Mouse (Mus musculus) layer of hippocampus, adult 2 months (tissue): ENCODE data around the gene Hspa1b. TPM values are rescaled to one million over a fixed set of nuclear protein-coding genes. Genes with fewer than 3 reads are reported as not detected.
"Not testable (repeated sequence)": the region's sequence is repeated elsewhere in the genome, so short reads cannot be mapped to it uniquely, and the experiment has no call there.

ENCODE experiments used
- DNase-seq, 2 experiments: peaks; one replicate each; pipeline ENCODE4 v3.0.0; 2022; ENCODE audit warnings: low spot score in 2 of 2
- H3K27ac ChIP-seq: fragments of 200-600 bp; 2 replicates; pipeline ENCODE4 v1.8.1; 2022
- H3K4me3 ChIP-seq: fragments of 200-600 bp; 2 replicates; pipeline ENCODE4 v1.8.1; 2022; ENCODE audit warnings: mild to moderate bottlenecking
- CTCF ChIP-seq: fragments of 200-600 bp; conservative IDR thresholded peaks from 2 replicates; pipeline ENCODE4 v1.8.1; 2022; ENCODE audit warnings: antibody characterized with exemption, mild to moderate bottlenecking, moderate library complexity
- total RNA-seq, 2 experiments: library from RNA; stranded (reverse); gene quantifications; 2 replicates each; pipeline ENCODE4 v1.2.3; 2021

The Hspa1b gene
- total RNA-seq, 2 experiments from 2014 or later: 21.4 to 24.7 TPM

DNA sequence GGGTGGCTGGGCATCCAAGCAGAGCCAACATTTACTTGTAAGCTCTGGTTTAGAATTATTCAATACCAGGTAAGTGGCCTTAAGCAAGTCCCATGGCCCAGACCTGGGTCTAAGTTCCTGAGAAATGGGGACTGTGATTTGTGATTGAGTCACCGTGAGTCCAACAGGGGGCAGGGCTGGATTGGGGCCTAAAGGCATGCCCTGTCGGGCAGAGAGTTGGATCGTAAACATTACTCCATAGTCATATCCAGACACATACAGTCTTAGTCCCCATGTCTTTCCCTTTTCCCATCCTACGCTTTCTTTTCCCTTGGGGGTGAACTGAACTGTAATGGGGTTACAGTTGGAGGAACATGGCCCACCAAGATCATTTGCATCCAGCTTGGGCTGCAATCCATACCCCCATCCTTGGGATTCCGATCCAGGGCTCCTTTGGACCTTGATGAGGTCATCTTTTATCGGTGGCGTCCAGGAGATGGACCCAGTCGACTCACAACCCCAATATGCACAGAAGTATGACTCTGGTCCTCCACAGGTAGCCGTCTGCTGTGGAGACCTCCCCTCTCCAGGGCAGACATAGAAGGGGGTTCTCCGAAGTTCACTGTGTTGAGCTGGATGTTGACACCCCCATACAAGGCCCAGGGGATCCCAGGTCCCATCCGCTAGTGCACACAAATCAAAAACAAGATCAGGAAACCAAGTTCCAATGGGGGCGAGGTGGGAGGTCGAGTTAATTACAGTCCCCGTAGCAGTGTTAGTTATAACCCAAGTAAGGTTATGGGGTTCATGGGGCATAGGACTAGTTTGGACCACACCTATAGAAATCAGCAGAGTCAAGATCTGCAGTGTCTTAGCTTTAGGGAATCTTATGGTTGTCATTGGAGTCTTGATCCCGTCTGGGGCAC, 39.7 kb upstream of the Hspa1b start:
- Histone ChIP-seq H3K27ac (no peak overlapping the region), H3K4me3 (no peak overlapping the region)
- TF ChIP-seq CTCF: no peak
- no peak for DNase-seq

DNA sequence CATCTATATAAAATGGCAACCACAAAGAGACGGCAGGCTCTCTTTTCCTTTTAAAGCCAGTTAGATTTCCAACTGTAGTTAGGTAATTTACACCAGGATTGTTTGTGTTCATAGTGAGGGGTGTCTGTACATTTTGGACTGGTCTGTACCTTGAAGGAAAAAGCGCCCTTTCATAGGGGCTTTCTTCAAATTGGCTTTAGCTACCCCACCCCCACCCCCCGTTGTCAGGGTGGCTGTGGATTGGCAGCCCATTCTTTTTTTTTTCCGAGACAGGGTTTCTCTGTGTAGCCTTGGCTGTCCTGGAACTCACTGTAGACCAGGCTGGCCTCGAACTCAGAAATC, 38.1 kb upstream of the Hspa1b start:
- no peak for TF ChIP-seq CTCF
- H3K27ac ChIP-seq: no peak overlapping the region
- no peak overlapping the region for H3K4me3 ChIP-seq
- no peak for DNase-seq

DNA sequence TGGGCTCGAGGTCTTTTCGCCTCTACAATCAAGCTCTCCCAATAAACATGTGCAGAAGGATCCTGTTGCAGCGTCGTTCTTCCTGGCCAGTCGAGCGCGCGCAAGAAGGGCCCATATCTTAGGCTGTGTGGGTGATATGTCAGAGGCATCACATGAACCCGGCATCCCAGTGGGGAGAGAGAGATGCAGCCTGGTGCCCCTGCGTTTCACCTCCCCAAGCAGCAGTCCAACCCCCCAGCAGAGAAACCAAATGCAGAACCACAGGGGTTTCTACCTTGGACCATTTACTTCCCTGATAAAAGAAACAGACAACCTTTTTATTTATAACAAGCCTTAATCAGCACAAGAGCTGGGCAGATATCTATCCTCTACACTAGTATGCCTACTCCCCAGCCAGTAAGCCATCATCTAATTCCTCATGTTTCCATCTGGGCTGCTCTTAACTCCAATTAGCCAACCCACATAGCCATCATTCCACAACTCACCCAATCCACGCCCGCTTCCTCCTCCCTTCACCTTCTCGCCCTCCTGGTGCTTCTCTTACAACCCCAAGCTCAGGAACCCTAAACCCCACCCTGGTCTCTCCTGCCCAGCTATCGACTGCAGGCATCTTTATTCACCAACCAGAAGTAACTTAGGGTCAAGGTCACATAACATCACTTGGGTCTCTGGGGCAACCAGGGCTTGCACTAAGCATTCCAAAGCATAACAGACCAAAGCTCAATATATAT, 37.5 kb upstream of the Hspa1b start:
- DNase-seq: no peak
- Histone ChIP-seq H3K27ac (no peak overlapping the region), H3K4me3 (no peak overlapping the region)
- no peak for TF ChIP-seq CTCF

DNA sequence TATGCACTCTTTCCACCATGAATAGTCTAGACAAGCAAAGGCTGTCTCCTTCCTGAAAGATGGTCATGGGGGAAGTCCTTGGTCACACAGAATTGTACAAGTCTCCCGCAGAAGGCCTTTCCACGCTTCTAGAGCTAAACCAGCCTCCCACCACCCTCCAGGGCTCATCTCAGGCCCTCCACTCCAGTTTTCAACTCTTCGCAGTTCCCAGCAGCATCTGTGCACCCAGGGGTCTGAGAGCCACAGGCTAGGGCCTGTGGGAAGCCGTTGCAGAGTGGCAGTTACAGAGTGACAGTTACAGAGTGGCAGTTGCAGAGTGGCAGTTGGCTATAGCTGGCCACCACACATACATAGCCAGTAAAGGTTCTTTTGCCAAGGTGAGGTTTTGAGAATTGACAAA, 36.9 kb upstream of the Hspa1b start:
- DNase-seq, H3K27ac ChIP-seq, H3K4me3 ChIP-seq: not testable (repeated sequence)

DNA sequence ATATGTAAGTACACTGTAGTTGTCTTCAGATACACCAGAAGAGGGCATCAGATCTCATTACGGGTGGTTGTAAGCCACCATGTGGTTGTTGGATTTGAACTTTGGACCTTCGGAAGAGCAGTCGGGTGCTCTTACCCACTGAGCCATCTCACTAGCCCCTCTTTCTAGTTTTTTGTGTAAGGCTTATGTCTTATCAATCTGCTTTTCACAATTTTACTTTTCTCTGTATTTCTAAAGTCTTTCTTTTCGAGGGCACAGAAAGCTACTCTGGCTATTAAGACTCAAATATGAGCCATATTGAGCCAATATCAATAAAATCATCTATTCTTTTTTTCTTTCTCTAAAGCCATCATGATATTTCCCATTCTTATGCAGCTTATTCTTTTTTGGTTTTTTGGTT, 36.2 kb upstream of the Hspa1b start:
- H3K4me3 ChIP-seq, DNase-seq, H3K27ac ChIP-seq: not testable (repeated sequence)
- peak; percentile 48 for TF ChIP-seq CTCF

DNA sequence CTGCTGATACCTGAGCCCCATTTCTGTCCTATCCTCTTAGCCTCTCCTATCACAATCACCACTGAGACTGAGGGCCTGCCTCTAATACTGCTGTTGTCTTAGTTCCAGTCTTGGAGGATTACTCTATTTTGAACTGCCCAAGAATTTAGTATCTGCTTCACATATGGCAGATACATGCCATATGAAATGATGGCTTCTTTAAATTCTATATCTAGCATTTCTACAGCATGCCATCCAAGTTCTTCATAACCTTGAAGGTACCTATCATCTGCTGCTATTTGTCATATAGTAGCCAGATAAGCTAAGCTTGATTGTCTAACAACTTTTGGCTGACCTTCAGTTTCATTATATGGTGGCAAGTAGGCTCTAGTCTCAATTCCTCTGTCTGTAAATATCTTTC, 35.7 kb upstream of the Hspa1b start:
- Histone ChIP-seq H3K27ac (no peak overlapping the region), H3K4me3 (no peak overlapping the region)
- DNase-seq: no peak
- no peak for TF ChIP-seq CTCF

DNA sequence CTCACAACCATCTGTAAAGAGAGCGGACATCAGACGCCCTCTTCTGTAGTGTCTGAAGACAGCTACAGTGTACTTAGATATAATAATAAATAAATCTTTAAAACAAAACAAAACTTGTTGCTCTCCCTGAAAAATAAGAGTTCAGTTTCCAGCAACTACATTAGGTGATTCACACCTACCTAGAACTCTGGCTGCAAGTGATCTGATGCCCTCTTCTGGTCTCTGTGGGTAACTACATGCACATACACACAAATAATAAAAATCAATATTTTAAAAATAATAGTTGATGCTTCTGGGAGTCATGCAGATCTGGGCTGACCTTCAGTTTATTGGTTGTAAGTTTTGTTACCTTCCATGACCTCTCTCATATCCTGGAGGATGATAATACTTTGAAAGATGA, 25.2 kb upstream of the Hspa1b start:
- DNase-seq: no peak
- peak; percentile 92 for TF ChIP-seq CTCF
- no peak overlapping the region for H3K4me3 ChIP-seq
- H3K27ac ChIP-seq: no peak overlapping the region

DNA sequence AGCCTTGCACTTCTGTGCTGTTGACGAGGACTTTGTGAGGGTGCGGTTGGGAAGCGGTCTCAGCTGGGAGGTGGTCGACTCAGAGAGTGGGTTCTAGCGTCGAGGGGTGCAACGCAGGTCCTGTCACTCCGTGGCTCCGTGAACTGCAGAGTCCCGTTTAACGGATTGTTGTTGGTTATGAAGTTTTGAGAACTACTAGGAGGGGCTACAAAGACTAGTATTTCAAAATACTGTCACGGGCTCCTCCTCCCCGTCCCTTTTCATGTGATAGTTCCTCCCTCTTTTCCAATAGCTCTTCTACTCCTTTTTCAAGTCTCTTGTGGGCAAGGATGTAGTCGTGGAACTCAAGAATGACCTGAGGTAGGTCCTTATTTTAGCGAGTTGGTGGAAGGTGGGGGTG, 23.3 kb upstream of the Hspa1b start:
- no peak for DNase-seq
- no peak for TF ChIP-seq CTCF
- peak overlapping the region; percentile 95 for H3K27ac ChIP-seq
- H3K4me3 ChIP-seq: peak overlapping the region; percentile 74

DNA sequence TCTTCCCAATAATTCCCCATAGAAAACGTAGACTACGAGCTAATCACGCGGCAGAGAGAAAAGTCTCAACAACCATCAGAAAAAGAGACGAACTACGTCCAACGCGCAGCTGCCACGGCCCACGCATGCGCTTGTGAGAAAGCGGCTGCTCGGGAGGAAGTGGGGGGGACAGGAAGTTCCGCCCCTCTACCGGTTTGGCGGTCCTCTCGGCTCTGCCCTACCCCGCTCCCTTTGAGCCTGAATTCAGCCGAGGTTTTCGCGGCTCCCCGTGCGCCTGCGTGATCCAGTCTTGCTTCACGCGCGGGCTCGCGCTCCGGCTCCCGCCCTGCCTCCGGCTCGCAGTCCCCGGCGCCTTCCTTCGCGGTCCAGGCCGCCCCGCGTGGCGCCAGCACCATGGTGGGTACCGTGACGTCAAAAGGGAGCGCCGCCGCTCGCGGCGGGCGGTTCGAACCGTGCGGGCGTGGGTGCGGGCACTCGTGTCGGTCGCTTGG, 22.7 kb upstream of the Hspa1b start, which contains the start of gene Lsm2:
Gene Lsm2 (plus strand): TSS at position 173 of the 491 bp plus-strand sequence.
- Histone ChIP-seq H3K4me3 (peak within 1 kb of the TSS; percentile 74), H3K27ac (peak within 1 kb of the TSS; percentile 95)
- DNase-seq: peak; percentile 89 to 94
- 0 out of 2 replicates have a peak, but pooled peaks have one; percentile 49 for TF ChIP-seq CTCF

DNA sequence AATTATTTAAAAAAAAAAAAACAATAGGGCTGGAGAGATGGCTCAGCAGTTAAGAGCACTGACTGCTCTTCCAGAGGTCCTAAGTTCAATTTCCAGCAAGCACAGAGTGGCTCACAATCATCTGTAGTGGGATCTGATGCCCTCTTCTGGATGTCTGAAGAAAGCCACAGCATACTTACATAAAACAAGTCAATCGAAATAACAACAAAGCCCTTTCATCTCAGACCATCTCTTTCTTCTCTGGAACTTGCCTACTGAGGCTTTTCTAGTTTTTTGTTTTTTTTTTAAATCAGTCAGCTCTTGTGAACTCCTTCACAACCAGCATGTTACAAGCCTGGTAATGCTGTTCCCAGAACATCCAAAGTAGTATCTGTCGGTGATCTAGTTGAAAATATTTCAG, 21.6 kb upstream of the Hspa1b start:
- DNase-seq: peak in 1 of 2 experiments; percentile 41
- Histone ChIP-seq H3K27ac (peak overlapping the region; percentile 95), H3K4me3 (peak overlapping the region; percentile 74)
- TF ChIP-seq CTCF: peak; percentile 88

DNA sequence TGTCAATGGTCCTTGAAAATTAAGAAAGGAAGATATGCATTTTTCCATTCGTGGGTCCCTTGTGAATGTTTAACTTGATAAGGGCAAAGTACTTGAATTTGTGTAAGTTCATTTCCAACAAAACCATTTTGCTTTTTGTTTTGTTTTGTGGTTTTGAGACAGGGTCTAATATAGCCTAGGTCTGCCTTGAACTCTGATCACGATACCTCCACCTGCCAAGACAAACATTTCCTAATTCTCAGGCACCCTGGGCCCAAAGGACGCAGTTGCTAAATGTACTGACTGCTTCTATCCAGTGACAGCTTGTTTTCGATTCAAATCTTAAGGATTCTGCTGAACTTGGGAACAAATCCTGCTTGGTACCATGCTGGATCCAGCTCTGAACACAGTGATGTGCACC, 20.6 kb upstream of the Hspa1b start:
- TF ChIP-seq CTCF: no peak
- no peak overlapping the region for H3K27ac ChIP-seq
- no peak overlapping the region for H3K4me3 ChIP-seq
- DNase-seq: no peak

DNA sequence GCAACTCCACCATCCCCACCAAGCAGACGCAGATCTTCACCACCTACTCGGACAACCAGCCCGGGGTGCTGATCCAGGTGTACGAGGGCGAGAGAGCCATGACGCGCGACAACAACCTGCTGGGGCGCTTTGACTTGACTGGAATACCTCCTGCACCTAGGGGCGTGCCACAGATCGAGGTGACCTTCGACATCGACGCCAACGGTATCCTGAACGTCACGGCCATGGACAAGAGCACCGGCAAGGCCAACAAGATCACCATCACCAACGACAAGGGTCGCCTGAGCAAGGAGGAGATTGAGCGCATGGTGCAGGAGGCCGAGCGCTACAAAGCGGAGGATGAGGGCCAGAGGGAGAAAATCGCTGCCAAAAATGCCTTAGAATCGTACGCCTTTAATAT, 19.2 kb upstream of the Hspa1b start:
- DNase-seq: no peak
- Histone ChIP-seq H3K4me3 (no peak overlapping the region), H3K27ac (no peak overlapping the region)
- TF ChIP-seq CTCF: no peak

DNA sequence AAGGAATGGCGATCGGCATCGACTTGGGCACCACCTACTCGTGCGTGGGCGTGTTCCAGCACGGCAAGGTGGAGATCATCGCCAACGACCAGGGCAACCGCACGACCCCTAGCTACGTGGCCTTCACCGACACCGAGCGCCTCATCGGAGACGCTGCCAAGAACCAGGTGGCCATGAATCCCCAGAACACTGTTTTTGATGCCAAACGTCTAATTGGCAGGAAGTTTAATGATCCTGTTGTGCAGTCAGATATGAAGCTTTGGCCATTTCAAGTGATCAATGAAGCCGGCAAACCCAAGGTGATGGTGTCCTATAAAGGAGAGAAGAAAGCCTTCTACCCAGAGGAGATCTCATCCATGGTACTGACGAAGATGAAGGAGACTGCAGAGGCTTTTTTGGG, 18.0 kb upstream of the Hspa1b start:
- no peak for DNase-seq
- no peak for TF ChIP-seq CTCF
- Histone ChIP-seq H3K4me3 (no peak overlapping the region), H3K27ac (no peak overlapping the region)
